Mouse (Mus musculus) cerebellum, adult 11 months (tissue): ENCODE measurements around the gene Csf3r.
A peak's percentile ranks its signal among the peaks of the same experiment; 100 is the strongest.
"Not testable (repeated sequence)": the region's sequence is repeated elsewhere in the genome, so short reads cannot be mapped to it uniquely, and the experiment has no call there.

ENCODE experiments used
- DNase-seq: peaks from one replicate; pipeline ENCODE4 v3.0.0; 2022

The Csf3r gene

GRCm38 (mm10) chr4:126024303-126024900 is at the start of gene Csf3r:
Gene Csf3r (plus strand): TSS chr4:126024550.
- no peak for DNase-seq

- DNase-seq: no peak
These were observed 46.6 kb upstream of the Csf3r start for GRCm38 (mm10) chr4:125977768-125978167.

- DNase-seq: no peak
These were observed 41.1 kb upstream of the Csf3r start for GRCm38 (mm10) chr4:125983279-125983678.

- DNase-seq: not testable (repeated sequence)
These were observed 38.6 kb upstream of the Csf3r start for GRCm38 (mm10) chr4:125985703-125986102.

- no peak for DNase-seq
These were observed 37.3 kb upstream of the Csf3r start for GRCm38 (mm10) chr4:125987071-125987470.

- DNase-seq: no peak
These were observed 35.3 kb upstream of the Csf3r start for GRCm38 (mm10) chr4:125989061-125989460.

- DNase-seq: peak; percentile 17
These were observed 34.2 kb upstream of the Csf3r start for GRCm38 (mm10) chr4:125990143-125990542.

GRCm38 (mm10) chr4:125992206-125992605 is 32.1 kb upstream of the Csf3r start:
- DNase-seq: no peak

GRCm38 (mm10) chr4:125992906-125993305 is 31.4 kb upstream of the Csf3r start:
- DNase-seq: no peak

- DNase-seq: no peak
These were observed 27.8 kb upstream of the Csf3r start for GRCm38 (mm10) chr4:125996576-125996975.

- no peak for DNase-seq
These were observed 26.5 kb upstream of the Csf3r start for GRCm38 (mm10) chr4:125997826-125998225.

- DNase-seq: no peak
These were observed 22.8 kb upstream of the Csf3r start for GRCm38 (mm10) chr4:126001311-126002199.

- DNase-seq: no peak
These were observed 6.5 kb upstream of the Csf3r start for GRCm38 (mm10) chr4:126017676-126018332.

- no peak for DNase-seq
These were observed 5.3 kb upstream of the Csf3r start for GRCm38 (mm10) chr4:126018966-126019538.

GRCm38 (mm10) chr4:126025801-126026200 is 1.5 kb downstream of the Csf3r start:
- DNase-seq: no peak

GRCm38 (mm10) chr4:126027980-126028379 is 3.6 kb downstream of the Csf3r start:
- DNase-seq: no peak

- DNase-seq: no peak
These were observed 4.7 kb downstream of the Csf3r start for GRCm38 (mm10) chr4:126029042-126029441.

GRCm38 (mm10) chr4:126030705-126031104 is 6.4 kb downstream of the Csf3r start:
- no peak for DNase-seq

GRCm38 (mm10) chr4:126035413-126035812 is 11.1 kb downstream of the Csf3r start:
- DNase-seq: no peak

- DNase-seq: peak; percentile 74
These were observed 22.7 kb downstream of the Csf3r start, which contains the start of gene Mrps15 for GRCm38 (mm10) chr4:126046851-126047585. Gene Mrps15 (plus strand): TSS chr4:126046925.

- no peak for DNase-seq
These were observed 27.3 kb downstream of the Csf3r start for GRCm38 (mm10) chr4:126051617-126052016.
